Mouse (Mus musculus): ENCODE measurements around the gene Batf3. TPM values are rescaled to one million over a fixed set of nuclear protein-coding genes. Genes with fewer than 3 reads are reported as not detected.

Batf3 gene
- polyA plus RNA-seq, 1 experiment, result 2.0 TPM

GRCm38 (mm10) chr1:191099772-191100291, 2.2 kb downstream of the Batf3 start:
- Histone ChIP-seq H3K27me3 (replicated peaks) (peaks cover 84% of the 10 kb centered on the region), H3K4me3 (replicated peaks) (no peak overlapping the region), H3K4me1 (peaks cover 29% of the 10 kb centered on the region), H3K9me3 (peaks cover 15% of the 10 kb centered on the region), H3K36me3 (replicated peaks; ENCODE audit: low read length) (no peaks in the 10 kb centered on the region)
- TF ChIP-seq GATA1 (IDR thresholded peaks at IDR 0.05; ENCODE audit: borderline replicate concordance, low read length) (no peak), FLI1 (IDR thresholded peaks at IDR 0.05; ENCODE audit: low read length) (no peak)

GRCm38 (mm10) chr1:191102730-191103370, 5.2 kb downstream of the Batf3 start:
- no peak overlapping the region for H3K4me3 ChIP-seq (replicated peaks)
- peaks cover 85% of the 10 kb centered on the region for H3K27me3 ChIP-seq (replicated peaks)
- peaks cover 23% of the 10 kb centered on the region for H3K4me1 ChIP-seq
- peaks cover 15% of the 10 kb centered on the region for H3K9me3 ChIP-seq
- no peaks in the 10 kb centered on the region for H3K36me3 ChIP-seq (replicated peaks; ENCODE audit: low read length)
- TF ChIP-seq GATA1 (IDR thresholded peaks at IDR 0.05; ENCODE audit: borderline replicate concordance, low read length) (no peak), FLI1 (IDR thresholded peaks at IDR 0.05; ENCODE audit: low read length) (no peak)

- TF ChIP-seq GATA1 (IDR thresholded peaks at IDR 0.05; ENCODE audit: borderline replicate concordance, low read length), result no peak
- TF ChIP-seq FLI1 (IDR thresholded peaks at IDR 0.05; ENCODE audit: low read length), result no peak
- Histone ChIP-seq H3K4me1 (peaks cover 23% of the 10 kb centered on the region), H3K4me3 (replicated peaks) (no peak overlapping the region), H3K9me3 (peaks cover 15% of the 10 kb centered on the region), H3K27me3 (replicated peaks) (peaks cover 73% of the 10 kb centered on the region), H3K36me3 (replicated peaks; ENCODE audit: low read length) (no peaks in the 10 kb centered on the region)
Observed at GRCm38 (mm10) chr1:191105246-191105645, 7.6 kb downstream of the Batf3 start.

GRCm38 (mm10) chr1:191107306-191107705, 9.7 kb downstream of the Batf3 start:
- Histone ChIP-seq H3K4me3 (replicated peaks) (no peak overlapping the region), H3K36me3 (replicated peaks; ENCODE audit: low read length) (no peaks in the 10 kb centered on the region), H3K27me3 (replicated peaks) (peaks cover 57% of the 10 kb centered on the region), H3K4me1 (peaks cover 44% of the 10 kb centered on the region), H3K9me3 (no peaks in the 10 kb centered on the region)
- TF ChIP-seq GATA1 (IDR thresholded peaks at IDR 0.05; ENCODE audit: borderline replicate concordance, low read length) (no peak), FLI1 (IDR thresholded peaks at IDR 0.05; ENCODE audit: low read length) (no peak)

- no peaks in the 10 kb centered on the region for H3K36me3 ChIP-seq (replicated peaks; ENCODE audit: low read length)
- H3K27me3 ChIP-seq (replicated peaks), result peaks cover 39% of the 10 kb centered on the region
- H3K4me3 ChIP-seq (replicated peaks), result no peak overlapping the region
- H3K9me3 ChIP-seq, result no peaks in the 10 kb centered on the region
- peaks cover 63% of the 10 kb centered on the region for H3K4me1 ChIP-seq
- no peak for TF ChIP-seq GATA1 (IDR thresholded peaks at IDR 0.05; ENCODE audit: borderline replicate concordance, low read length)
- TF ChIP-seq FLI1 (IDR thresholded peaks at IDR 0.05; ENCODE audit: low read length), result no peak
Observed at GRCm38 (mm10) chr1:191109907-191110306, 12.3 kb downstream of the Batf3 start.

GRCm38 (mm10) chr1:191111146-191111545, 13.5 kb downstream of the Batf3 start:
- TF ChIP-seq GATA1 (IDR thresholded peaks at IDR 0.05; ENCODE audit: borderline replicate concordance, low read length), result no peak
- TF ChIP-seq FLI1 (IDR thresholded peaks at IDR 0.05; ENCODE audit: low read length), result no peak

GRCm38 (mm10) chr1:191114868-191115267, 17.2 kb downstream of the Batf3 start:
- no peak for TF ChIP-seq FLI1 (IDR thresholded peaks at IDR 0.05; ENCODE audit: low read length)
- no peak for TF ChIP-seq GATA1 (IDR thresholded peaks at IDR 0.05; ENCODE audit: borderline replicate concordance, low read length)
- H3K36me3 ChIP-seq (replicated peaks; ENCODE audit: low read length), result no peaks in the 10 kb centered on the region
- H3K4me1 ChIP-seq, result peaks cover 70% of the 10 kb centered on the region
- no peak overlapping the region for H3K4me3 ChIP-seq (replicated peaks)
- peaks cover 2% of the 10 kb centered on the region; the same call in 1 of the 2 replicates for H3K9me3 ChIP-seq
- H3K27me3 ChIP-seq (replicated peaks), result peaks cover 15% of the 10 kb centered on the region

More at GRCm38 (mm10) chr1:191111146-191111545, 13.5 kb downstream of the Batf3 start:
- Histone ChIP-seq H3K36me3 (replicated peaks; ENCODE audit: low read length) (no peaks in the 10 kb centered on the region), H3K27me3 (replicated peaks) (peaks cover 38% of the 10 kb centered on the region), H3K9me3 (no peaks in the 10 kb centered on the region), H3K4me1 (peaks cover 72% of the 10 kb centered on the region), H3K4me3 (replicated peaks) (peak overlapping the region; percentile 87)

- peaks cover 70% of the 10 kb centered on the region for H3K4me1 ChIP-seq
- no peak overlapping the region for H3K4me3 ChIP-seq (replicated peaks)
- no peaks in the 10 kb centered on the region for H3K36me3 ChIP-seq (replicated peaks; ENCODE audit: low read length)
- peaks cover 2% of the 10 kb centered on the region; the same call in 1 of the 2 replicates for H3K9me3 ChIP-seq
- TF ChIP-seq FLI1 (IDR thresholded peaks at IDR 0.05; ENCODE audit: low read length) (no peak), GATA1 (IDR thresholded peaks at IDR 0.05; ENCODE audit: borderline replicate concordance, low read length) (no peak)
- H3K27me3 ChIP-seq (replicated peaks), result peaks cover 15% of the 10 kb centered on the region
Observed at GRCm38 (mm10) chr1:191115514-191116238, 18.0 kb downstream of the Batf3 start.

- no peak for TF ChIP-seq FLI1 (IDR thresholded peaks at IDR 0.05; ENCODE audit: low read length)
- no peak for TF ChIP-seq GATA1 (IDR thresholded peaks at IDR 0.05; ENCODE audit: borderline replicate concordance, low read length)
- Histone ChIP-seq H3K9me3 (peaks cover 2% of the 10 kb centered on the region; the same call in 1 of the 2 replicates), H3K36me3 (replicated peaks; ENCODE audit: low read length) (no peaks in the 10 kb centered on the region), H3K4me3 (replicated peaks) (no peak overlapping the region), H3K27me3 (replicated peaks) (peaks cover 25% of the 10 kb centered on the region), H3K4me1 (peaks cover 75% of the 10 kb centered on the region)
Observed at GRCm38 (mm10) chr1:191122744-191123143, 25.1 kb downstream of the Batf3 start.

GRCm38 (mm10) chr1:191123696-191124095, 26.0 kb downstream of the Batf3 start:
- H3K4me1 ChIP-seq, result peaks cover 70% of the 10 kb centered on the region
- no peak overlapping the region for H3K4me3 ChIP-seq (replicated peaks)
- TF ChIP-seq GATA1 (IDR thresholded peaks at IDR 0.05; ENCODE audit: borderline replicate concordance, low read length) (no peak), FLI1 (IDR thresholded peaks at IDR 0.05; ENCODE audit: low read length) (no peak)
- peaks cover 3% of the 10 kb centered on the region for H3K9me3 ChIP-seq
- peaks cover under 1% of the 10 kb centered on the region for H3K36me3 ChIP-seq (replicated peaks; ENCODE audit: low read length)
- peaks cover 22% of the 10 kb centered on the region for H3K27me3 ChIP-seq (replicated peaks)
